Mouse (Mus musculus): ENCODE results near the gene Il20. TPM values are rescaled to one million over a fixed set of nuclear protein-coding genes. Genes with fewer than 3 reads are reported as not detected.
A peak's percentile ranks its signal among the peaks of the same experiment; 100 is the strongest.

The Il20 gene
- polyA plus RNA-seq, 1 experiment from 2014 or later: not detected

GRCm38 (mm10) chr1:130892446-130892845 lies 18.8 kb downstream of the Il20 start:
- no peak for DNase-seq (ENCODE audit: low spot score)
- no peaks in the 10 kb centered on the region for H3K4me1 ChIP-seq
- WGBS: 69% methylated on average over 1 of the region's 1 CpGs
- H3K9me3 ChIP-seq: no peaks in the 10 kb centered on the region
- no peaks in the 10 kb centered on the region for H3K27me3 ChIP-seq (replicated peaks; ENCODE audit: low read depth, poor library complexity, severe bottlenecking)
- H3K36me3 ChIP-seq (replicated peaks): no peaks in the 10 kb centered on the region
- H3K27ac ChIP-seq (replicated peaks): no peak overlapping the region
- H3K4me3 ChIP-seq: no peak overlapping the region

GRCm38 (mm10) chr1:130887354-130887753 lies 23.9 kb downstream of the Il20 start, which contains the start of gene Il24:
Gene Il24 (minus strand): TSS chr1:130887454.
- H3K4me3 ChIP-seq: no peak within 1 kb of the TSS
- H3K27me3 ChIP-seq (replicated peaks; ENCODE audit: low read depth, poor library complexity, severe bottlenecking): no peaks in the 10 kb centered on the region
- no peaks in the 10 kb centered on the region for H3K4me1 ChIP-seq
- no peaks in the 10 kb centered on the region for H3K9me3 ChIP-seq
- no peak within 1 kb of the TSS for H3K27ac ChIP-seq (replicated peaks)
- DNase-seq (ENCODE audit: low spot score): no peak
- no peaks in the 10 kb centered on the region for H3K36me3 ChIP-seq (replicated peaks)

- H3K27ac ChIP-seq (replicated peaks): no peak overlapping the region
- H3K9me3 ChIP-seq: no peaks in the 10 kb centered on the region
- H3K36me3 ChIP-seq (replicated peaks): no peaks in the 10 kb centered on the region
- H3K4me3 ChIP-seq: no peak overlapping the region
- WGBS: 90% methylated on average over 4 of the region's 4 CpGs
- peaks cover 4% of the 10 kb centered on the region for H3K4me1 ChIP-seq
- peaks cover 24% of the 10 kb centered on the region for H3K27me3 ChIP-seq (replicated peaks; ENCODE audit: low read depth, poor library complexity, severe bottlenecking)
- no peak for DNase-seq (ENCODE audit: low spot score)
These were observed 28.1 kb downstream of the Il20 start for GRCm38 (mm10) chr1:130883146-130883545.

DNA sequence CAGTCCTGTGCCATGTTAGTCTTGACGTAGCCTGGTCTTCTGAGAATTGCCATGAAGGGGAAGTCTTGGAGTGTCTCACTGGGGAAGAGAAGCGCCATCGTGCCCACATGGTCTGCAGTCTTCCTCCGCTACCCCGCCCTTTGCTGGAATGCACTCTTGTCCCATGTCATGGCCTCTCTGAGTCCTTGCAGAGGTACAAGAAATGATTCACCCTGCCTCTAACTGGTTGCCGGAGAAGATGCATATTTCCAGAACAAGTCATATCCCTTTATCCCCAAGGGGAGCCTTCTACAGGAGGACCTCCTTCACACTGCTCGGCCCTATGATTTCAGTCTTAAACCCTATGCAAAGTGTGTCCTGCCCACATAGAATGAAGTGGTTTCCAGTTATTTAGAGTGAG lies 31.3 kb downstream of the Il20 start:
- H3K4me3 ChIP-seq: no peak overlapping the region
- H3K36me3 ChIP-seq (replicated peaks): no peaks in the 10 kb centered on the region
- peaks cover 35% of the 10 kb centered on the region for H3K27me3 ChIP-seq (replicated peaks; ENCODE audit: low read depth, poor library complexity, severe bottlenecking)
- no peaks in the 10 kb centered on the region for H3K9me3 ChIP-seq
- DNase-seq (ENCODE audit: low spot score): no peak
- H3K27ac ChIP-seq (replicated peaks): no peak overlapping the region
- H3K4me1 ChIP-seq: peaks cover 7% of the 10 kb centered on the region
- WGBS: 87% methylated on average over 7 of the region's 7 CpGs

DNA sequence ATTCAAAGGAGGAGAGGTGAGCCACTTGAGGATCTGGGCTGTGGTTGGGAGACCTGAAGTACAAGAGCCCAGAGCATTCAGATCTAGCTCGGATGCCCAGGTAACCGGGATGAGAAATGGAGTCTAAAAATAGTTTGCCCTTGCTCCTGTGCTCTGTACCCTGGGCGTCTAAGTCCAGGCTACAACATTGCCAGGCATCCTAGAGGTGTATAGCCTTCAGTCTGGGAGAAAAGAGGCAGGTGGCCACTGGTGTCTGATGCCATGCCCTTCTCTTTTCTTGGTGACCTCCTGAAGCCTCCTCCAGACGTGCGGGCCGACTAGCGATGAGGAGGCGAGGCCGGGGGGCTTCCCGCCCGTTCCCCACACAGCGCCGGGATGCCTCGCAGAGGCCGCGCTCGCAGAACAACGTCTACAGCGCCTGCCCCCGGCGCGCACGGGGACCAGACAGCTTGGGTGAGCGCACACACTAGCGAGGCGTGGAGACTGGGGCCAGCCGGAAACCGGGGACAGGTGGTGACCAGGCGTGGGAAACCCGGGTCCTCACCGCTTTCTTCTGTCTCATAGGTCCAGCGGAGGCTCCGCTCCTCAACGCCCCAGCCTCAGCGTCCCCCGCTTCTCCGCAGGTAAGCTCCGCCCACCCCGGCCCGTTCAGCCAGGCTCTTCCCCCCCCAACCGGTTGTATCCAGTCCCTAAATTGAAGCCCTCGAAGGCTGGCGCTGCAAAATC lies 33.2 kb downstream of the Il20 start:
- 3% methylated on average over 43 of the region's 43 CpGs for WGBS
- H3K27me3 ChIP-seq (replicated peaks; ENCODE audit: low read depth, poor library complexity, severe bottlenecking): peaks cover 35% of the 10 kb centered on the region

GRCm38 (mm10) chr1:130876931-130877509 lies 34.2 kb downstream of the Il20 start:
- peaks cover 35% of the 10 kb centered on the region for H3K27me3 ChIP-seq (replicated peaks; ENCODE audit: low read depth, poor library complexity, severe bottlenecking)
- WGBS: 22% methylated on average over 3 of the region's 3 CpGs

More for the DNA sequence above, 33.2 kb downstream of the Il20 start:
- DNase-seq (ENCODE audit: low spot score): peak; percentile 67
- H3K27ac ChIP-seq (replicated peaks): peak overlapping the region; percentile 59
- H3K4me3 ChIP-seq: peak overlapping the region; percentile 63
- peaks cover 7% of the 10 kb centered on the region for H3K4me1 ChIP-seq
- H3K9me3 ChIP-seq: no peaks in the 10 kb centered on the region
- H3K36me3 ChIP-seq (replicated peaks): no peaks in the 10 kb centered on the region

DNA sequence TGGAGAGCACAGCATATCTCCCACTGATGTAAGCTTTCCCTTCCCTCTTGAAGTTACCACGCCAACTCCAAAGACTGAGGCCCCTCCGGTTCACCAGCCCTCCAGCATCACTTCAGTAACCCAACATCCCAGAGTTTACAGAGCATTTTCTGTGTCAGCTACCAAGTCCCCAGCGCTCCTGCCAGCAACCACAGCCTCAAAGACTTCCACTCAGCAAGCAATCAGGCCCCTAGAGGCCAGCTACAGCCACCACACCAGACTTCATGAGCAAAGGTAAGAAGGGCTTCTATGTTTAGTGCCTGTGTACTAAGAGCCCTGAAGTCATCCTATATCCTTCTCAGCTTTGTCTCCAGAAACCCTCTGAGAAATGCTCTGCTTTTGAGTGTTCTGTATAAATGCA lies 35.3 kb downstream of the Il20 start:
- Histone ChIP-seq H3K9me3 (no peaks in the 10 kb centered on the region), H3K27me3 (replicated peaks; ENCODE audit: low read depth, poor library complexity, severe bottlenecking) (peaks cover 35% of the 10 kb centered on the region), H3K27ac (replicated peaks) (no peak overlapping the region), H3K4me3 (no peak overlapping the region), H3K4me1 (peaks cover 7% of the 10 kb centered on the region), H3K36me3 (replicated peaks) (no peaks in the 10 kb centered on the region)
- 67% methylated on average over 3 of the region's 3 CpGs for WGBS
- no peak for DNase-seq (ENCODE audit: low spot score)

More at GRCm38 (mm10) chr1:130876931-130877509, 34.2 kb downstream of the Il20 start:
- H3K9me3 ChIP-seq: no peaks in the 10 kb centered on the region
- H3K27ac ChIP-seq (replicated peaks): no peak overlapping the region
- no peaks in the 10 kb centered on the region for H3K36me3 ChIP-seq (replicated peaks)
- no peak overlapping the region for H3K4me3 ChIP-seq
- H3K4me1 ChIP-seq: peaks cover 7% of the 10 kb centered on the region
- DNase-seq (ENCODE audit: low spot score): peak; percentile 38

DNA sequence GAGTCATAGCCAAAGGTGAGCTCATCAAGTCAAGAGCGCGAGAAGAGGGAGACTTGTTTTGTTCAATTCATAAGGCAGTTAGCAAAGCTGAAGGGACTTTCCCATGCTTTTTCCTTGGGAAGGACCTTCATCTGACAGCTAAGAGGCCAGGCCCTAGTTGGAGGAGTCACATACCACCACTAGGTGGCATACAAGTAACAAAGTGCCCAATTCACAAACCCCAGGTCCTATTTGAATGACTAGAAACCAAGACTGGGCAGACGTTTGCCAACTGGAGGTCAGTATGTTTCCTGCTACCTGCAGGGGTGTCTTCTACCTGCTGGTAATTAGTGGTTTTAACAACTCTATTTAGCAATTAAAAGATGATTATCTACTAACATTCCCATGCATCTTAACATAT lies 36.1 kb downstream of the Il20 start:
- 45% methylated on average over 3 of the region's 3 CpGs for WGBS
- peaks cover 7% of the 10 kb centered on the region for H3K4me1 ChIP-seq
- no peak overlapping the region for H3K4me3 ChIP-seq
- H3K27ac ChIP-seq (replicated peaks): no peak overlapping the region
- peaks cover 31% of the 10 kb centered on the region for H3K27me3 ChIP-seq (replicated peaks; ENCODE audit: low read depth, poor library complexity, severe bottlenecking)
- DNase-seq (ENCODE audit: low spot score): peak; percentile 33
- H3K9me3 ChIP-seq: no peaks in the 10 kb centered on the region
- no peaks in the 10 kb centered on the region for H3K36me3 ChIP-seq (replicated peaks)

GRCm38 (mm10) chr1:130872912-130873311 lies 38.3 kb downstream of the Il20 start:
- WGBS: 94% methylated on average over 2 of the region's 2 CpGs
- no peaks in the 10 kb centered on the region for H3K36me3 ChIP-seq (replicated peaks)
- H3K9me3 ChIP-seq: no peaks in the 10 kb centered on the region
- peaks cover 9% of the 10 kb centered on the region for H3K27me3 ChIP-seq (replicated peaks; ENCODE audit: low read depth, poor library complexity, severe bottlenecking)
- no peak overlapping the region for H3K27ac ChIP-seq (replicated peaks)
- H3K4me3 ChIP-seq: no peak overlapping the region
- DNase-seq (ENCODE audit: low spot score): no peak
- H3K4me1 ChIP-seq: peaks cover 1% of the 10 kb centered on the region

GRCm38 (mm10) chr1:130865541-130866221 lies 45.6 kb downstream of the Il20 start, which contains the start of gene Fcmr:
Gene Fcmr (plus strand): TSS chr1:130865669.
- Histone ChIP-seq H3K36me3 (replicated peaks) (no peaks in the 10 kb centered on the region), H3K9me3 (no peaks in the 10 kb centered on the region), H3K27ac (replicated peaks) (no peak within 1 kb of the TSS), H3K4me1 (no peaks in the 10 kb centered on the region), H3K27me3 (replicated peaks; ENCODE audit: low read depth, poor library complexity, severe bottlenecking) (no peaks in the 10 kb centered on the region), H3K4me3 (no peak within 1 kb of the TSS)
- no peak for DNase-seq (ENCODE audit: low spot score)
- WGBS: 85% methylated on average over 7 of the region's 7 CpGs

GRCm38 (mm10) chr1:130864741-130865140 lies 46.5 kb downstream of the Il20 start:
- H3K36me3 ChIP-seq (replicated peaks): no peaks in the 10 kb centered on the region
- no peaks in the 10 kb centered on the region for H3K27me3 ChIP-seq (replicated peaks; ENCODE audit: low read depth, poor library complexity, severe bottlenecking)
- no peak overlapping the region for H3K27ac ChIP-seq (replicated peaks)
- H3K9me3 ChIP-seq: no peaks in the 10 kb centered on the region
- no peak for DNase-seq (ENCODE audit: low spot score)
- 81% methylated on average over 5 of the region's 5 CpGs for WGBS
- H3K4me1 ChIP-seq: no peaks in the 10 kb centered on the region
- H3K4me3 ChIP-seq: no peak overlapping the region

GRCm38 (mm10) chr1:130864238-130864637 lies 47.0 kb downstream of the Il20 start:
- no peaks in the 10 kb centered on the region for H3K9me3 ChIP-seq
- H3K4me3 ChIP-seq: no peak overlapping the region
- H3K36me3 ChIP-seq (replicated peaks): no peaks in the 10 kb centered on the region
- no peak overlapping the region for H3K27ac ChIP-seq (replicated peaks)
- no peaks in the 10 kb centered on the region for H3K4me1 ChIP-seq
- 82% methylated on average over 4 of the region's 4 CpGs for WGBS
- no peaks in the 10 kb centered on the region for H3K27me3 ChIP-seq (replicated peaks; ENCODE audit: low read depth, poor library complexity, severe bottlenecking)
- no peak for DNase-seq (ENCODE audit: low spot score)

GRCm38 (mm10) chr1:130857456-130857855 lies 53.8 kb downstream of the Il20 start:
- Histone ChIP-seq H3K9me3 (no peaks in the 10 kb centered on the region), H3K27me3 (replicated peaks; ENCODE audit: low read depth, poor library complexity, severe bottlenecking) (no peaks in the 10 kb centered on the region), H3K36me3 (replicated peaks) (no peaks in the 10 kb centered on the region), H3K4me1 (no peaks in the 10 kb centered on the region), H3K27ac (replicated peaks) (no peak overlapping the region), H3K4me3 (no peak overlapping the region)
- no peak for DNase-seq (ENCODE audit: low spot score)
- 77% methylated on average over 4 of the region's 4 CpGs for WGBS
